ENCODE assay signal across 25 mouse cellular contexts in genomic region chr13:45662852-45663251, GRCm38 (mm10).
DNase-seq lines count a peak whose midpoint lies in the region; ATAC-seq and TF ChIP-seq lines count a peak whose summit lies in the region.
"Had no signal": no experiment of that assay in that cellular context is flagged by ENCODE, and none has a peak within 500 bp of the region (broad histone marks: within the 10 kb centered on the region; RNA-seq: fewer than 3 reads in every experiment).

No protein-coding gene starts in this region.

- no peak overlapping the region for H3K4me2 ChIP-seq in midbrain, embryonic 11.5 days
- no peak overlapping the region for H3K4me2 ChIP-seq in midbrain, embryonic 15.5 days
- H3K4me2 ChIP-seq: embryonic facial prominence, embryonic 13.5 days; embryonic facial prominence, embryonic 15.5 days; forebrain, embryonic 12.5 days; forebrain, embryonic 15.5 days had no signal

- no peaks in the 10 kb centered on the region for H3K9me3 ChIP-seq in midbrain, embryonic 11.5 days (ENCODE audit: control insufficient read depth, low read length)
- no peaks in the 10 kb centered on the region for H3K9me3 ChIP-seq in midbrain, embryonic 15.5 days
- H3K9me3 ChIP-seq: embryonic facial prominence, embryonic 13.5 days; embryonic facial prominence, embryonic 15.5 days; forebrain, embryonic 10.5 days; forebrain, embryonic 12.5 days; forebrain, embryonic 15.5 days; G1E had no signal

- no peak overlapping the region for H3K9ac ChIP-seq in midbrain, embryonic 11.5 days (ENCODE audit: low read length)
- no peak overlapping the region for H3K9ac ChIP-seq in midbrain, embryonic 15.5 days
- H3K9ac ChIP-seq: embryonic facial prominence, embryonic 13.5 days; embryonic facial prominence, embryonic 15.5 days; forebrain, embryonic 12.5 days; forebrain, embryonic 15.5 days had no signal

- H3K4me1 ChIP-seq in midbrain, embryonic 11.5 days (ENCODE audit: control insufficient read depth, insufficient read depth, low read length) = no peaks in the 10 kb centered on the region
- H3K4me1 ChIP-seq in midbrain, embryonic 15.5 days = peaks cover 11% of the 10 kb centered on the region; the same call in 1 of the 2 replicates
- H3K4me1 ChIP-seq in cortical plate, adult 2 months (ENCODE audit: control insufficient read depth, insufficient read depth, low read length) = peaks cover 16% of the 10 kb centered on the region

- H3K27ac ChIP-seq in layer of hippocampus, adult 2 months = peak overlapping the region; percentile 75
- H3K27ac ChIP-seq in midbrain, embryonic 11.5 days (ENCODE audit: low read depth, low read length) = no peak overlapping the region
- H3K27ac ChIP-seq in midbrain, embryonic 15.5 days = no peak overlapping the region
- H3K27ac ChIP-seq in cortical plate, adult 2 months (ENCODE audit: insufficient read depth, low read length) = peak overlapping the region; percentile 71; the same call in 1 of the 2 replicates
- H3K27ac ChIP-seq: embryonic facial prominence, embryonic 13.5 days; embryonic facial prominence, embryonic 15.5 days; forebrain, embryonic 10.5 days; forebrain, embryonic 12.5 days; forebrain, embryonic 15.5 days had no signal

- no peak overlapping the region for H3K4me3 ChIP-seq in layer of hippocampus, adult 2 months
- no peak overlapping the region for H3K4me3 ChIP-seq in midbrain, embryonic 11.5 days (ENCODE audit: low read depth, low read length)
- H3K4me3 ChIP-seq in midbrain, embryonic 15.5 days = no peak overlapping the region
- no peak overlapping the region for H3K4me3 ChIP-seq in cortical plate, adult 2 months (ENCODE audit: insufficient read depth, low read length)
- H3K4me3 ChIP-seq: embryonic facial prominence, embryonic 13.5 days; embryonic facial prominence, embryonic 15.5 days; erythroblast, embryonic 14.5 days; forebrain, embryonic 10.5 days; forebrain, embryonic 12.5 days; forebrain, embryonic 15.5 days had no signal

- no peak for DNase-seq in layer of hippocampus, adult 2 months (ENCODE audit: low spot score in 2 of 2)
- DNase-seq in layer of hippocampus, adult 11-12 months (ENCODE audit: low spot score) = no peak
- DNase-seq in midbrain, embryonic 11.5 days (ENCODE audit: low spot score, missing footprints) = peak; percentile 60
- DNase-seq in right cerebral cortex, postnatal 36 days (ENCODE audit: low spot score in 2 of 2) = no peak
- no peak for DNase-seq in gastrocnemius, adult 18-20 months (ENCODE audit: low spot score)
- DNase-seq: adrenal gland, adult 8-10 months; adrenal gland, postnatal 14 days; adrenal gland, postnatal 36 days; cerebellum, adult 11-12 months; cerebellum, adult 2 months; cerebellum, adult 9-10 months; cerebellum, postnatal 10 days; cerebellum, postnatal 25 days; embryo, embryonic 11 days had no signal

- TF ChIP-seq CTCF in layer of hippocampus, adult 2 months (conservative IDR thresholded peaks at IDR 0.05) = no peak
- no peak for TF ChIP-seq CTCF in cortical plate, adult 2 months (IDR thresholded peaks at IDR 0.05; ENCODE audit: extremely low read depth, insufficient read depth, low read length)

- whole genome bisulfite sequencing in midbrain, embryonic 11.5 days = 94% methylated on average over 10 of the region's 10 CpGs
- WGBS in midbrain, embryonic 15.5 days = 89% methylated on average over 10 of the region's 10 CpGs

- TF ChIP-seq POLR2A in cortical plate, adult 2 months (IDR thresholded peaks at IDR 0.05; ENCODE audit: extremely low read depth, insufficient read depth, low read length) = no peak

- H3K36me3 ChIP-seq in midbrain, embryonic 11.5 days (ENCODE audit: control insufficient read depth, insufficient read depth, low read length) = no peaks in the 10 kb centered on the region
- H3K36me3 ChIP-seq in midbrain, embryonic 15.5 days (replicated peaks) = no peaks in the 10 kb centered on the region
- H3K36me3 ChIP-seq: embryonic facial prominence, embryonic 13.5 days; embryonic facial prominence, embryonic 15.5 days; forebrain, embryonic 10.5 days; forebrain, embryonic 12.5 days; forebrain, embryonic 15.5 days had no signal

- ATAC-seq in midbrain, embryonic 11.5 days (ENCODE audit: low FRiP score) = no peak
- ATAC-seq in midbrain, embryonic 15.5 days (replicated peaks) = no peak
- ATAC-seq: activated CD4-positive, CD25-positive, alpha-beta regulatory T cell, adult 4 months; forebrain, embryonic 15.5 days; Patski had no signal

- H3K27me3 ChIP-seq in midbrain, embryonic 11.5 days (ENCODE audit: control insufficient read depth, insufficient read depth, low read length) = no peaks in the 10 kb centered on the region
- H3K27me3 ChIP-seq in midbrain, embryonic 15.5 days (replicated peaks) = no peaks in the 10 kb centered on the region
- H3K27me3 ChIP-seq: embryonic facial prominence, embryonic 13.5 days; embryonic facial prominence, embryonic 15.5 days; forebrain, embryonic 12.5 days; forebrain, embryonic 15.5 days; Patski had no signal

Comparison
In these comparisons a context has a peak if more than half of its experiments do, and no peak if none do; other contexts are left out.
1. H3K27ac ChIP-seq: peak in layer of hippocampus, adult 2 months (single experiment) and cortical plate, adult 2 months (single experiment); none in midbrain, embryonic 11.5 days (single experiment) and midbrain, embryonic 15.5 days (single experiment).